Mouse (Mus musculus) kidney, adult 2 months (tissue): Measurements from ENCODE around the gene Tubgcp6.

Experiments used
- CTCF ChIP-seq: fragments of 200-500 bp; conservative IDR thresholded peaks from 2 replicates; pipeline ENCODE4 v1.5.1; 2011; ENCODE audit warnings: low read depth, mild to moderate bottlenecking, control low read depth, low read length, moderate library complexity, mixed read lengths; ENCODE audit not compliant: insufficient read depth, insufficient read length
- POLR2A ChIP-seq: fragments of 200-500 bp; IDR thresholded peaks from one replicate; pipeline ENCODE4 v1.6.1; 2011; ENCODE audit warnings: low read depth, low read length, control low read depth

GRCm38 (mm10) chr15:89103921-89104320, 19.0 kb downstream of the Tubgcp6 start:
- no peak for TF ChIP-seq CTCF
- TF ChIP-seq POLR2A: no peak
